Mouse (Mus musculus) heart, postnatal 0 days (tissue): Measurements from ENCODE around the gene Arhgap25.

Experiments
- CTCF ChIP-seq: IDR thresholded peaks from 2 replicates; pipeline ENCODE4 v1.5.1; 2016; ENCODE audit warnings: antibody characterized with exemption, control low read depth, low read depth
- EP300 ChIP-seq: IDR thresholded peaks from 2 replicates; pipeline ENCODE4 v1.6.1; 2016; ENCODE audit warnings: antibody characterized with exemption, low read depth

DNA sequence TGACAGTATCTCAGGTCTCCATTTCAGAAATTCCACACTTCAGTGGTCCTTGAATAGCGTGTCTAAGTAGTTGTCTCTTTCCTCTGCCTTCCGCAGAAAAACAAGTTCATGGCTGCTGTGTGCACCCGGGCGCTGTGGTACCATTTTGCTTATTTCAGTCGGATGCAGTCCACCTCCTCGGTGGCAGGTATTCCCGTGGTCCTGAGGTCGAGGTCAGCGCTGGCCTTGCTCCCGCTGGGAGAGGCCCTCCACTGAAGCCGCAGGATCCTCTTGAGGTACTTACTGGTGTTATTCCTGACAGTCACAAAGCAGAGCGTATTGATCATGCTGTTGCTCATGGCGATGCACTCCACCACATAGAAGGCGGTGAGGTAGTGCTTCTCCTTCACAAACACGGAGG, 48.0 kb upstream of the Arhgap25 start:
- no peak for TF ChIP-seq CTCF
- TF ChIP-seq EP300, result no peak
